Mouse (Mus musculus) intestine, embryonic 15.5 days (tissue): ENCODE results near the gene Mfap1b. TPM values are rescaled to one million over a fixed set of nuclear protein-coding genes. Genes with fewer than 3 reads are reported as not detected.

Experiments
- ATAC-seq: fragments of 200-750 bp; cut with Nextera tagmentation; 2 replicates; pipeline ENCODE4 v1.8.0; 2017; ENCODE audit warnings: moderate TSS enrichment, moderate library complexity
- H3K27ac ChIP-seq: fragments of 300-500 bp; sonication (generic); 2 replicates; pipeline ENCODE4 v1.5.1; 2015; ENCODE audit warnings: mild to moderate bottlenecking, inconsistent platforms
- H3K27me3 ChIP-seq: fragments of 300-500 bp; sonication (generic); replicated peaks from 2 replicates; pipeline ENCODE4 v1.6.1; 2015; ENCODE audit warnings: inconsistent platforms
- H3K36me3 ChIP-seq: fragments of 300-500 bp; sonication (generic); 2 replicates; pipeline ENCODE4 v1.6.1; 2015; ENCODE audit warnings: inconsistent platforms
- H3K4me1 ChIP-seq: fragments of 300-500 bp; sonication (generic); replicated peaks from 2 replicates; pipeline ENCODE4 v1.6.1; 2015; ENCODE audit warnings: inconsistent platforms
- H3K4me2 ChIP-seq: fragments of 300-500 bp; sonication (generic); replicated peaks from 2 replicates; pipeline ENCODE4 v1.6.1; 2015; ENCODE audit warnings: mild to moderate bottlenecking, inconsistent platforms
- H3K4me3 ChIP-seq: fragments of 300-500 bp; sonication (generic); replicated peaks from 2 replicates; pipeline ENCODE4 v1.5.1; 2015; ENCODE audit warnings: inconsistent platforms
- H3K9ac ChIP-seq: fragments of 300-500 bp; sonication (generic); 2 replicates; pipeline ENCODE4 v1.6.1; 2015; ENCODE audit warnings: inconsistent platforms
- H3K9me3 ChIP-seq: fragments of 300-500 bp; sonication (generic); 2 replicates; pipeline ENCODE4 v1.6.1; 2016; ENCODE audit warnings: inconsistent platforms
- WGBS: fragments of 180-500 bp; shearing (Covaris S2); methylation state at CpG from one replicate; pipeline ENCODE4 v1.1.7; 2015; 5-methylcytosine and 5-hydroxymethylcytosine counted together
- polyA plus RNA-seq: library from polyadenylated mRNA; unstranded; fragments of >200 nt; fragmentation: Nextera tagmentation; extraction: Ambion mirVana; gene quantifications from 2 replicates; pipeline ENCODE4 v1.2.1, GENCODE M21; 2015

Mfap1b gene
- polyA plus RNA-seq, 1 experiment from 2014 or later, result 41.5 TPM

GRCm38 (mm10) chr2:121445117-121445516 lies 28.8 kb downstream of the Mfap1b start:
- peaks cover 17% of the 10 kb centered on the region; the same call in 1 of the 2 replicates for H3K4me1 ChIP-seq
- ATAC-seq, result no peak
- no peak overlapping the region for H3K27ac ChIP-seq
- 0 out of 2 replicates have a peak, but pooled peaks cover 3% of the 10 kb centered on the region for H3K27me3 ChIP-seq
- no peaks in the 10 kb centered on the region for H3K9me3 ChIP-seq
- 86% methylated on average over 3 of the region's 3 CpGs for WGBS
- H3K36me3 ChIP-seq, result no peaks in the 10 kb centered on the region
- no peak overlapping the region for H3K4me3 ChIP-seq
- no peak overlapping the region for H3K9ac ChIP-seq
- H3K4me2 ChIP-seq, result no peak overlapping the region

DNA sequence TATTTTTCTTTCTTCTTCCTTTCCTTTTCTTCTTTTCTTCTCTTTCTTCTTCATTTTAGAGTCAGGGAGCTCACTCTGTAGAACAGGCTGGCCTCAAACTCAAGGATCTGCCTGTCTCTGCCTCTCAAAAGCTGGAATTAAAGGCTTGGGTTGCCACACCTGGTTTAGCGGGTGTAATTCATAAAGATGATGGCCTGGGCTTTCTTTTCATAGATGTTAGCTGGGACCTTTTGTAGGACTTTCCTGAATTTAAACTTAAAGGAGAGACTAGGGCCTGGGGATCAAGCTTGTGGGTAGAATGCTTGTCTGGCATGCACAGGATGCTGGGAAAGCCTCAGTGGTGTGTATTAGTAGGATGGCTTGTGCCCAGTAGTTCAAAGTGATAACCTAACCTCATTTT lies 29.7 kb downstream of the Mfap1b start, which contains the start of gene Ell3:
Ell3 (minus strand) TSS at position 101 of the 400 bp plus-strand sequence.
- Histone ChIP-seq H3K9me3 (no peaks in the 10 kb centered on the region), H3K4me1 (peaks cover 17% of the 10 kb centered on the region; the same call in 1 of the 2 replicates), H3K4me3 (peak within 1 kb of the TSS; percentile 47; the same call in 1 of the 2 replicates), H3K36me3 (no peaks in the 10 kb centered on the region), H3K27me3 (0 out of 2 replicates have a peak, but pooled peaks cover 3% of the 10 kb centered on the region), H3K9ac (no peak within 1 kb of the TSS), H3K4me2 (peak within 1 kb of the TSS; percentile 91), H3K27ac (no peak within 1 kb of the TSS)
- WGBS, result 90% methylated on average over 1 of the region's 1 CpGs
- no peak for ATAC-seq

GRCm38 (mm10) chr2:121443068-121443349 lies 30.9 kb downstream of the Mfap1b start:
- no peak overlapping the region for H3K27ac ChIP-seq
- 0 out of 2 replicates have a peak, but pooled peaks cover 3% of the 10 kb centered on the region for H3K27me3 ChIP-seq
- peak overlapping the region; percentile 91 for H3K4me2 ChIP-seq
- 9% methylated on average over 8 of the region's 8 CpGs for WGBS
- peak; percentile 7; the same call in 1 of the 2 replicates for ATAC-seq
- peak overlapping the region; percentile 43 for H3K9ac ChIP-seq
- H3K4me3 ChIP-seq, result peak overlapping the region; percentile 47
- peaks cover 15% of the 10 kb centered on the region; the same call in 1 of the 2 replicates for H3K4me1 ChIP-seq
- peaks cover 7% of the 10 kb centered on the region; the same call in 1 of the 2 replicates for H3K36me3 ChIP-seq
- H3K9me3 ChIP-seq, result no peaks in the 10 kb centered on the region

DNA sequence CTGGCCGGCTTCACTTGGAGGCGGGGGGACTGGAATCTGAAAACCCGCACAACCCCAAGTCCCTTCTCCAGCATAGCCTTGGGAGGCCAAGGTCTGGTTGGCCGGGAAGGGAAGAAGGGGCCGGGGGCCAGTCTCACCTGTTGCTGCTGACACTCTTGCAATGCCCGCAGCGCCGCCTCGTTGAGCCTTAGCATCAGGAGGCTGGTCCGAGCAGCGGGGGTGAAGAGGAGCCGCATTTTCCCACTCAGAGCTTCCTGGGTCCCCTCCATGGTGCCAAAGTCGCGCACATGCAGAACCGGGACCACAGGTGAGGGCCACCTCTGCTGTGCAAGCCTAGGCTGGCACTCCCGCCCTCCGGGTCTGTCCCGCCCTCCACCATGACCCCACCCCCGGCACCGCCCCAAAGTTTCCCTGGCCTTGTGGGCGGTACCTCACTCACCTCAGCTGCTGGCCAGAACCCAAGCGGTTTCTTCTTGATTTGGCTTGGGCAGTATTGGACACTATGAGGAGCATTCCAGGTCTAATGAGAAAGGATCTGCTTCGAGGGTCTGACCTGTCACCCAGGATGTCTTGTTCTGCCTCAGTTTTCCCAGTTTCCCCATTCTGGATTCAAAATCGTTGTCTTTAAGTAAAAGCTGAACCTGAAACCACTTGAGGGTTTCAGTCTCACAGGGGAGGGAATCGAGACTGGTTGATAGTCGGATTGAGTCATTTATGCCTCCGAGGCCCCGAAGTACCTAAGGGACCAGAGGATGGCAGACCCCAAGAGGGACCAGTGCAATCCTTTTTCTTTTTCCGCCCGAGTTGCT lies 31.4 kb downstream of the Mfap1b start:
- WGBS, result under 1% methylated on average over 30 of the region's 30 CpGs
- Histone ChIP-seq H3K4me1 (peaks cover 11% of the 10 kb centered on the region; the same call in 1 of the 2 replicates), H3K4me2 (peak overlapping the region; percentile 91), H3K9me3 (no peaks in the 10 kb centered on the region), H3K9ac (peak overlapping the region; percentile 43), H3K27ac (no peak overlapping the region), H3K27me3 (0 out of 2 replicates have a peak, but pooled peaks cover 3% of the 10 kb centered on the region), H3K36me3 (peaks cover 10% of the 10 kb centered on the region; the same call in 1 of the 2 replicates), H3K4me3 (peak overlapping the region; percentile 47)
- peak; percentile 95 for ATAC-seq

- Histone ChIP-seq H3K36me3 (peaks cover 10% of the 10 kb centered on the region; the same call in 1 of the 2 replicates), H3K4me3 (peak overlapping the region; percentile 47), H3K27me3 (0 out of 2 replicates have a peak, but pooled peaks cover 3% of the 10 kb centered on the region), H3K27ac (no peak overlapping the region), H3K4me2 (peak overlapping the region; percentile 91), H3K9ac (peak overlapping the region; percentile 43), H3K9me3 (no peaks in the 10 kb centered on the region), H3K4me1 (peaks cover 11% of the 10 kb centered on the region; the same call in 1 of the 2 replicates)
- ATAC-seq, result 0 out of 2 replicates have a peak, but pooled peaks have one; percentile 7
- 5% methylated on average over 11 of the region's 11 CpGs for WGBS
Observed at GRCm38 (mm10) chr2:121441800-121442199, 32.1 kb downstream of the Mfap1b start.

DNA sequence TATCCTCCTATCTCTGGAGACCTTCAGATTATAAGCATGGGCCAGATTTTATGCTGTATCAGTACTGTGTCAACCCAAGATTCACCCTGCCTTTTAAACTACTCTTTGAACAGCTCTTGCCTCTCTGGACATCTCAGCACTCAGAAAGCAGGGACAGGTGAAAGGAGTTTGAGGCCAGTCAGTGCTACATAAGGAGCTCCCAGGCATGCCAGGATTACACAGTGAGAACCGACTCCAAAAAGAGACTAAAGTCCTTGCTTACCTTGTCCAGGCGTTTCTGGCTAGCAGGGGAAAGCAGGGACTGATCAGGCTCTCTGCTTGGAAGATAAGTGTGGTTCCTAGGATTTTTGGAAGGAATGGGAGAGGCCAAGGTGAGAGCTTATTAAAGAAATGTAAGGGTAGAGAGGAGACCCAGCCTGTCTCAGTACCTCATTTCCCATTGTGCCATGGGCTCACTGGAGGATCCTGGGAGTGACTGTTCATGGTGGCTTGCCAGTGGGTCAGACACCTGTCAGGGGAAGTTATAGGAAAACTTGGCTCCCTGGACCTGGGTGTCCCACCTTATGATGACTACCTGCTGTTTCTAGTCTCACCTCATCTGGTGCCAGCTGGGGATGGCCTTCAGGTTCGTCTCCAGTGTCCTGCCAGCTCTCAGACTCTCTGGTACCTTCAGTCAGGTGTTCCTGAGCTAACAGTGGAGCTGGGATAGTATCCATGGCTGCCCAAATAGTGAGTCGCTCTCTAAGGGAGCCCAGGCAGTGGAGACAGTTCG lies 32.8 kb downstream of the Mfap1b start:
- Histone ChIP-seq H3K9ac (no peak overlapping the region), H3K27ac (no peak overlapping the region), H3K4me2 (no peak overlapping the region), H3K4me3 (no peak overlapping the region), H3K27me3 (0 out of 2 replicates have a peak, but pooled peaks cover 3% of the 10 kb centered on the region), H3K36me3 (peaks cover 10% of the 10 kb centered on the region; the same call in 1 of the 2 replicates), H3K9me3 (no peaks in the 10 kb centered on the region), H3K4me1 (peaks cover 11% of the 10 kb centered on the region; the same call in 1 of the 2 replicates)
- ATAC-seq, result no peak
- 55% methylated on average over 5 of the region's 5 CpGs for WGBS

GRCm38 (mm10) chr2:121439746-121440145 lies 34.1 kb downstream of the Mfap1b start:
- Histone ChIP-seq H3K36me3 (peaks cover 18% of the 10 kb centered on the region), H3K9ac (no peak overlapping the region), H3K27me3 (0 out of 2 replicates have a peak, but pooled peaks cover 3% of the 10 kb centered on the region), H3K27ac (no peak overlapping the region), H3K4me3 (no peak overlapping the region), H3K4me1 (peaks cover 11% of the 10 kb centered on the region; the same call in 1 of the 2 replicates), H3K9me3 (no peaks in the 10 kb centered on the region), H3K4me2 (no peak overlapping the region)
- no peak for ATAC-seq
- 69% methylated on average over 4 of the region's 4 CpGs for WGBS

- H3K9me3 ChIP-seq, result no peaks in the 10 kb centered on the region
- no peak overlapping the region for H3K27ac ChIP-seq
- ATAC-seq, result no peak
- no peak overlapping the region for H3K9ac ChIP-seq
- WGBS, result 98% methylated on average over 1 of the region's 1 CpGs
- no peaks in the 10 kb centered on the region for H3K4me1 ChIP-seq
- H3K4me3 ChIP-seq, result no peak overlapping the region
- H3K36me3 ChIP-seq, result peaks cover 35% of the 10 kb centered on the region
- no peak overlapping the region for H3K4me2 ChIP-seq
- H3K27me3 ChIP-seq, result no peaks in the 10 kb centered on the region
Observed at GRCm38 (mm10) chr2:121434854-121435253, 39.0 kb downstream of the Mfap1b start.

GRCm38 (mm10) chr2:121425890-121426289 lies 48.0 kb downstream of the Mfap1b start:
- ATAC-seq, result no peak

GRCm38 (mm10) chr2:121423166-121423565 lies 50.7 kb downstream of the Mfap1b start:
- Histone ChIP-seq H3K9me3 (no peaks in the 10 kb centered on the region), H3K4me1 (0 out of 2 replicates have a peak, but pooled peaks cover 3% of the 10 kb centered on the region), H3K4me2 (no peak overlapping the region), H3K9ac (no peak overlapping the region), H3K27me3 (no peaks in the 10 kb centered on the region), H3K36me3 (peaks cover 8% of the 10 kb centered on the region; the same call in 1 of the 2 replicates), H3K4me3 (no peak overlapping the region), H3K27ac (no peak overlapping the region)
- WGBS, result 90% methylated on average over 2 of the region's 2 CpGs
- no peak for ATAC-seq

More at GRCm38 (mm10) chr2:121425890-121426289, 48.0 kb downstream of the Mfap1b start:
- Histone ChIP-seq H3K4me3 (no peak overlapping the region), H3K36me3 (peaks cover 15% of the 10 kb centered on the region), H3K4me2 (no peak overlapping the region), H3K27ac (no peak overlapping the region), H3K4me1 (no peaks in the 10 kb centered on the region), H3K9me3 (no peaks in the 10 kb centered on the region), H3K9ac (no peak overlapping the region), H3K27me3 (no peaks in the 10 kb centered on the region)
- WGBS, result 92% methylated on average over 2 of the region's 2 CpGs

GRCm38 (mm10) chr2:121418476-121418875 lies 55.4 kb downstream of the Mfap1b start:
- no peak overlapping the region for H3K4me2 ChIP-seq
- no peaks in the 10 kb centered on the region for H3K9me3 ChIP-seq
- H3K27me3 ChIP-seq, result no peaks in the 10 kb centered on the region
- no peak overlapping the region for H3K9ac ChIP-seq
- no peak overlapping the region for H3K4me3 ChIP-seq
- WGBS, result 75% methylated on average over 3 of the region's 3 CpGs
- no peak for ATAC-seq
- peaks cover 8% of the 10 kb centered on the region; the same call in 1 of the 2 replicates for H3K36me3 ChIP-seq
- peaks cover 11% of the 10 kb centered on the region; the same call in 1 of the 2 replicates for H3K4me1 ChIP-seq
- H3K27ac ChIP-seq, result no peak overlapping the region

- Histone ChIP-seq H3K27ac (no peak overlapping the region), H3K4me2 (peak overlapping the region; percentile 56), H3K4me3 (no peak overlapping the region), H3K9me3 (no peaks in the 10 kb centered on the region), H3K9ac (no peak overlapping the region), H3K4me1 (peaks cover 11% of the 10 kb centered on the region; the same call in 1 of the 2 replicates), H3K27me3 (no peaks in the 10 kb centered on the region), H3K36me3 (peaks cover 3% of the 10 kb centered on the region; the same call in 1 of the 2 replicates)
- ATAC-seq, result no peak
- WGBS, result 80% methylated on average over 6 of the region's 6 CpGs
Observed at GRCm38 (mm10) chr2:121416356-121416755, 57.5 kb downstream of the Mfap1b start.
